Mouse (Mus musculus) layer of hippocampus, adult 18-20 months (tissue): ENCODE data around the gene Inppl1. TPM values are rescaled to one million over a fixed set of nuclear protein-coding genes. Genes with fewer than 3 reads are reported as not detected.
A peak's percentile ranks its signal among the peaks of the same experiment; 100 is the strongest.

ENCODE experiments used
- DNase-seq, 2 experiments: peaks; one replicate each; pipeline ENCODE4 v3.0.0; 2022; ENCODE audit warnings: low spot score in 2 of 2
- long read RNA-seq: library from polyadenylated mRNA; stranded (forward); transcript quantifications from one replicate; pipeline ENCODE4 v2.0.0, GENCODE M21; 2021
- total RNA-seq, 2 experiments: library from RNA; stranded (reverse); gene quantifications; 2 replicates each; pipeline ENCODE4 v1.2.3; 2021

Inppl1 gene
- 10 to 100 TPM; 23.0 to 31.1 TPM for total RNA-seq
- long read RNA-seq, full-length matches to known transcripts: 8 of 20 reads
- long read RNA-seq, partial matches to known transcripts: 8 of 20 reads
- long read RNA-seq, other reads (novel, unspliced or antisense): 4 of 20 reads

DNA sequence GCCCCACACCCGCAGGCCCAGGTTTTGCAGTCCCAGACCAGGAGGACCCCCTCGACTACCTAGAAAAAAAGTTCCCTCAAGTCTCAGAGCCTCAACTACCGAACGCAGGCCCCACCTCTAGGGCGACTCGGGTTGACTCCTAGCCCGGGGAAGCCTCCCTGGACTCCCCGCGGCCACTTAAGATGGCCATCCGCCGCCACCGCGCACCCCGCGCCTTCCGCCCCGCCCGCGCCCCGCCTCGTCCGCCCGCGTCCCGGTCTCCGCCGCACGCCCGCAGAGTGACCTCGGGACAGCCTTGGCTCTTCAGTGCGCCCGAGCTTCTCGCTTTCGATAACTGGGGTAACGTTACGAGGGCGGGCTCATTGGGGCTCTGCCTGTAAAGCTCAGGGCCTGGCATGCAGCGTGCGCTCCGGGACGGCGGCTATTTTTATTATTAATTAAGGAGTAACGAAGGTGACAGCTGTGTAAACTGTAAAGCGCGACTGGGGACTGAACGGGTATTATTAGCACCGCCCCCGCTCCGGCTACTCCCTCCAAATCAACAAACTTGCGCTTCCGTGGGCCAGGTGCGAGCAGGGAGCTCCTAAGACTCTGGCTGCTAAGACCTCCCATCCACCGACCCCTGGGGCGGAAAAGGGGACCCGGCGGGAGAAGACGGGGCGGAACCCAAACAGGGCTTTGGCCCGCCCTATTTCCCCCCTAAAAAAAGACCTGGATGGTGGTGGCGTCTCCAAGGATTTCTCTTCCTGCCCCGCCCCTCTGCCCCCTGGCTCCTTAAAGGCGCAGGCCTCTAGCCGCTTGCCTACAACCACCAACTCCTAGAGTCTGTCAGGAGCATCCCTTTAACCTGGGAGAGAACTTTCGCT is at the start of gene Inppl1:
TSS of gene Inppl1 (minus strand) at position 624 of the 866 bp plus-strand sequence.
- peak; percentile 35 to 71 for DNase-seq

DNA sequence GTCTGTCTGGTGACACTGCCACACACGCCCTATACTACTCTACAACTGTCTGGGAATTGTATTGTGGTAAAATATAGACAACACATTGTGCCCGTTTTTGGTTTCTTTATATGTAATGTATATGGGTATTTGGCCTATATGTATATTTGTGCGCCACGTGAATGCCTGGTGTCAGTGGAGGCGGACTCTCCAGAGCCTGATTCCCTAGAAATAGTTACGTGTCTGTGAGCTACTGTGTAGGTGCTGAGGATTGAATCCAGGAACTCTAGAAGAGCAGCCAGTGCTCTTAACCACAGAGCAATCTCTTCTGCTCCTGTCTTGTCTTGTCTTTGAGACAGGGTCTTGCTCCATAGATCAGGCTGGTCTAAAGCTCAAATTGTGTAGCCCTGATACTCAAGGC is 48.2 kb upstream of the Inppl1 start:
- no peak for DNase-seq

DNA sequence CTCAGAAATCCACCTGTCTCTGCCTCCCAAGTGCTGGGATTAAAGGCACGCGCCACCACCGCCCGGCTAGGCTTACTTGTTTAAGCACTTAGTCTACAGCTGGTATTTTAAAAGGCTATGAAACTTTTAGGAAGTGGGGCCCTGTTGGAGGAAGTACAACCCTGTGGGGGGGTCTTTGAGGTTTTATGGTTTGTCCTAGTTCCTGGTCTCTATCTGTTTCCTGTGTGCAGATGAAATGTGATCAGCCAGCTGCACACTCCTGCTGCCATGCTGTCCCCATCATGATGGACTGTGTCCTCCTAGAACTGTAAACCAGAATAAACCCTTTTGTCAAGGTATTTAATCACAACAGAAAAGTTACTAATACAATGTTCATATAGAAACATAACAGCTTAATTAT is 46.1 kb upstream of the Inppl1 start:
- no peak for DNase-seq

DNA sequence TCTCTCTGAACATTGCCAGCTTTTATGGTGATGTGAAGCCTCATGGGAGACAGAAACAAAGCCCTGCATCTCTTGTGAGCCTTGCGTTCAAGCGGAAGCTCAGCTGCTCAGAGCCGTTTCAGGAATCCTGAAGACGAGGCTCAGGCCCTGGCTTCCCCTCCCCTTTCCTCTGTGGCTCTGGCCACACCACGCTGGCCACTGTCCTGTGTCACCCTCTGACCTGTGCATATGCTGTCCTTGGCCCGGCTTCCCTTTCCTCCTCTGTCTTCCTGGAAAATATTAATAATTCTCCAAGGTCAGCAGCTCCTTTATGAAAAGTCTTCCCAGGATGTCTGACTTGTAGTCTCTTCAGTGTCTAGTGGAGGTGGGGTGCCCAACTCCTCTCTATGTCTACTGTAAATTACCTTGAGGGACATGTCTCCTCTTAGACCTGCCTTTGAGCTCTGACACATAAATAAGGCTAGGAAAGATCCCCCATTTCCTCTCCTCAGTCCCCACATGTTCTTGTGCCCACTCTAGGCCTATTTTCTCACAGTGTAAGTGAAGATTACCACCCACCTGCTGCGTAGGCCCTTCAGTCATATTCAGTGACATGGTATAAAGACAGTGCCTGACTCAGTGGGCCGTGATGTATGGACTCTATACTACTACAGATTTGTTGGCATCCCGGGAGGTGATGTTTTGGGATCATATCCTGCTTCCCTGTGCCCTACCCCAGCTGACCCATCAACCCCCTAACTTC is 44.6 kb upstream of the Inppl1 start:
- DNase-seq: no peak

DNA sequence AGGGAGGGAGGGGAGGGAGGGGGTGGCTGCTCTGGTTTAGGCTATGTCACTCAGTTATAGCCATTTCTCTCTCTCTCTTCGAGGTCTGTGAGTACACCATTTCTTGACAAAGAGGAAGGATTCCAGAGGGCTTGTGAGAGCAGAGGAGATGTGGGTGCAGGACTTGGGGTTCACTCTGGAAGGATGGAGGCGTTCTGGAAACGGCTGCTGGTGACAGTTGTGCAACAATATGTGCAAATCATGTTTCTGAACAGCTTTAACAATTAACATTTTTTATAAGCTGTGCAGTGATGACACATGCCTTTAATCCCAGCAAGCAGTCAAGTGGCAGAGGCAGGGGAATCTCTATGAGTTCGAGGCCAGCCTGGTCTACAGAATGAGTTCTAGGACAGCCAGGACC is 42.8 kb upstream of the Inppl1 start:
- DNase-seq: peak; percentile 36 to 84

DNA sequence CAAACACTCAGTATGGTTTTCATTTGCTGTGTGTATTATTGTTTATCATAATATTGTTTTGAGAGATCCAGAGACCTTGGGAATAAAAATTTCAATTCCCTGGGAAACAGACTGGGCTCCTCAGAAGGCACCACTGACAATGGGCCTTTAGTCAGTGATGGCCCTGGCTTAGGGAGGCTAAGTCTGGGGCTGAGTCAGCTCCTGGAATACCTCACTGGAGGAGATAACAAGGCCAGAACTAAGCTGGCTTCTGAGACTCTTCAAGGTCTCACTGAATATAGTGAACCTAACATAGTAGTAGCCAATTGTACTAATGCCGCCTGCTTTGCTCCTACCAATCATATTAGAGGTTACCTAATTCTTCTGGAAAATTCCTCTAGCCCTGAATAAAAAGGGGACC is 37.9 kb upstream of the Inppl1 start:
- DNase-seq: no peak

DNA sequence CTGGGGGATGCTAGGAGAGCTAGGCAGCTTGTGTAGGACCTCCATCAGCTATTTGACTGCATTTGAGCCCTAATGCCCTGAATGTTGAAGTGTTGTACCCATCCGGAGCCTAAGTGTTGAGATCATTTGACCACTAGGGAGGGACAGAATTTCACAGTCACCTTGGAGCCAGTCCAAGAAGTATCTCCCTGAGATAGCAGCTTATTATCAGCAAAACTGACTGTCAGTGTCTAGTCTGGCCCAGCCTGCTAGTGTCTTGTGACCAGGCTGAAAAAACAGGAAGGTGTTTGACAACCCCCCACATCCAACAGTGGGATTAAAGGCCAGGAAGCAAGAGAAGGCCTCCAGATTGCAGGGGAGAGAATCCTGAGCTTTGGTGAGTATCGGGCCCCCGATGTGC is 33.3 kb upstream of the Inppl1 start:
- no peak for DNase-seq

DNA sequence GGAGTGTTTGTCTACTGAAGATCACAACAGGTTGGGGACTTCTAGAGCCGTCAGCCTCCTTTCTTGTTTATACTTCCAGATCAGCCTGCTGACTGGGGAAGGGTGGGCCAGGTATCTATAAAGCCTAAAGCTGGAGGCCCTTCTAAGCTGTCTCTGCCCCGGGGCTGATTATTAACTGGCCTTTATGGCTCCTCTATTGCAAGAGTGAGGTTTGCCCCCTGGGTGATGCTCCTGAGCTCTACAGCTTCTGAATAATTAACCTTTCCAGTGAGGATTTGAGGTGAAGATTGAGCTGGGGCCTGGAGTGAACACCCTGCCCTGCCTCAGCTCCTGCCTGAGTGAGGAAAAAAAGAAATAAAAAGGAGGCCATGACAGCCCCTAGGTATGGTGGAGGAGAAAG is 32.6 kb upstream of the Inppl1 start, which contains the start of gene Folr1:
TSS of gene Folr1 (minus strand) at position 160 of the 400 bp plus-strand sequence.
- DNase-seq: no peak

DNA sequence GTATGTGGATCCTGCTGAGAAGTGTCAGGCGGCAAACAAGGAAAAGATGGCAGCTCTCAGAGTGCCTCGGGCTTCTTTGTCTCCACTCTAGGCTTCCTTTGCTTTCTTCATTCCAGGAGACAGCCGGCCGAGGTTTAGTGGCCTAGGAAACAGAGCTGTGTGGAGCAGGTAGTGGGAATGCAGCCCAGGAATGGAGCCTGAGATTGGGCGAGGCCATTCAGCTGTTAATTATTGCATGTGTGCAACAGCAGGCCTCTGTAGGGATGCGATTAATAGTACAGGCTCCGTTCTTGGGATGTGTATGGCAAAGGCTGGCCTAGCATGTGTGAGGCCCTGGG is 31.1 kb upstream of the Inppl1 start:
- DNase-seq: no peak

DNA sequence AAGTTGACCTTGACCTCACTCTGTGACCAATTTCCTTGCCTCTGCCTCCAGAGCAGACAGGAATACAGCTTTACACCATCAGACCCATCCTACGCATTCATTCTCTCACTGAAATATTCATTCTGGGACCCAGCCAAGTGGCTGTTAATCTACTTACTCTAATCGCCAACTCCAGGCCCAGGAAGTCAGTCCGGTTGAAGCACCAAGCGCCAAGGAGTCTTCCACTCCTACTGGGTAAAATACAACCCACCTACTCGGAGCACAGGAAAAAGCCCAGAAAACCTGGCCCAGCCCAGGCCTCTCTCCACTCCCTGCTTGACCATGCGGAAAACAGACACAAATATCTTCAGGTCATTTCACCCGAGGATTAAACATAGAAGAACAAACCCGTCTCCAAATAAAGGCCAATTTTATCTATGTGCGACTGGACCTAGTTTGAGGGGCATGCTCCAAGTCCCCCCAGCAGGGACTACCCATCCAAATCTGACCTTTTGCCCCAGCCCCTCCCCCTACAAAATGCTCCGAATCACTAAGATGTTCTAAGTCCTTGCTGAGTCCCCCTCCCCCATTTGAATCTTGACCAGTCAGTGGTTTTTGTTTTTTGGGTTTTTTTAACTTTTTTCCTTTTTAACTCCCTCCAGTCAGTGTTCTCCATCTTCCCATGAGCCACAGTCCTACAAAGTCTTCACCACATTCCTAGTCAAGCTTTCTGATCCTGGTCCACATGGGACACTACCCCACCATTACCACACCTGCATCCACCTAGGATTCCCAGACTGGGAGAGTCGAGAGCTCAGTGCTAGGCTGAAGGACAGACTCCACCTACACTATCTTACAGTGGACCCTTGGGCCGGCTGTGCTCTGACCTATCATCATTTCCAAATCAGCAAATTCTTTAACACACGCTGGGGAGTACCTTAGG is 30.5 kb upstream of the Inppl1 start:
- DNase-seq: no peak

DNA sequence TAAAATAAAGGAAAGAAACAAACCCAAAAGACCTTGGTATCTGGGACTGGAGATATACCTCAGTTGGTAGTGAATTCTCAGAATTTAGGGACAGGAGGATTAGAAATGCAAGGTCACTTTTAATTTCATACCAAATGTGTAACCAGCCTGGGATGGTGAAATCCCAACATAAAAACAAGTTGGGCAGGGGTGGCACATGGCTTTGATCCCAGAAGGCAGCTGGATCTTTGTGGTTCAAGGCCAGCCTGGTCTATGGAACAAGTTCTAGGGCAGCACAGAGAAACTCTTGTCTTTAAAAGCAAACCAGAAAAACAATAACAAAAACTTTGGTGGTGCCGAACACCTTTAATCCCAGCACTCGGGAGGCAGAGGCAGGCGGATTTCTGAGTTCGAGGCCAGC is 29.5 kb upstream of the Inppl1 start:
- DNase-seq: no peak

DNA sequence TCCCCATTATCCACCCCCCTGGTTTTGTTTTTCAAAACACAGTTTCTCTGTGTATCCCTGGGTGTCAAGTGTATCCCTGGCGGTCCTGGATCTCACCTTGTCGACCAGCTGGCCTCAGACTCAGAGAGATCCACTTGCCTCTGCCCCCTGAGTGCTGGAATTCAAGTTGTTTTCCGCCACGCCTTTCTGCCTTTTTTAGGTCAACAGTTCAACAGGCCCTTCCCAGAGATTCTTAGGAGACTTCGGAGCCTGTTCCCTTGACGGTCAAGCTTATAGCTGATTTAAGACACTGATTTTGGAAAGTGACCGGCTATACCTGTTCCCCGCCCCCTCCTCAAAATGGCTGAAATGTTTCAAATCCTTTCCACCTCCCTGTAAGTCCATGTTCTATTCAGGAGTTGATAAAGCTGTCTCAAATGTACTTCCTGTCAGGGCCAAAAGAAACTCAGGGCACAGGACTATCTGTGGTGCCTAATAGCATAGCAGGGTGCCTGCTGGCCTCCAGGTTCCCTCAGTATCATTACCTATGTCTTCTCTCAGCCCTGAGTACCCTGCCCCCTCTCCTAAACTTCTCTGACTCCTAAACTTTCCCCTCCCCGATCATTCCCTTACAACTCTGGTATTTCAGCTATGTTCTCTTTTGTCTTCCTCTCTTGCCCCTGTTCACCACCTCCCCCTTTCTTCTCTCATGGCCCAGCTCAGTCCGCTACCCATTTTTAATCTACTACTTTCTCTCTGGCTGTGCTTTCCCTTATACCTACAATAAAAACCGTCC is 28.6 kb upstream of the Inppl1 start:
- no peak for DNase-seq

DNA sequence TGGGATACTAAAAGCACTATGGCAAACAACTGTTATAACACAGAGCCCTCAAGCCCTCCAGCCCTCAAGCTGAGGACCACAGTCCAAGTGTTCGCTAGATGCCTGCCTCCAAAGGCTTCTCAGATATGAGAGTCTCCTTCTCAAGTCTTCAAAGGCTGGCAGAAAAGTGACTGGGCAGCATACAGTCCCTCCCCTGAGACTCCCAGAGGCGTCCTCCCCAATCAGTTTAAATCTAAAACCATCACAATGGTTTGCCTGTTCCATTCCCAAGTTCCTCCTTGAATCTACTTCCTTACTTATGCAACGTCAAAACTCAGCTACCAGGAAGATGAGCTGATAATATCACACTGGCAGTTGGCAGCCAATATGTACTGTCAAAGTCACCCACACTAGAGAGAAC is 25.4 kb upstream of the Inppl1 start, which contains the start of gene Anapc15:
TSS of gene Anapc15 (plus strand) at position 301 of the 400 bp plus-strand sequence.
- DNase-seq: no peak

DNA sequence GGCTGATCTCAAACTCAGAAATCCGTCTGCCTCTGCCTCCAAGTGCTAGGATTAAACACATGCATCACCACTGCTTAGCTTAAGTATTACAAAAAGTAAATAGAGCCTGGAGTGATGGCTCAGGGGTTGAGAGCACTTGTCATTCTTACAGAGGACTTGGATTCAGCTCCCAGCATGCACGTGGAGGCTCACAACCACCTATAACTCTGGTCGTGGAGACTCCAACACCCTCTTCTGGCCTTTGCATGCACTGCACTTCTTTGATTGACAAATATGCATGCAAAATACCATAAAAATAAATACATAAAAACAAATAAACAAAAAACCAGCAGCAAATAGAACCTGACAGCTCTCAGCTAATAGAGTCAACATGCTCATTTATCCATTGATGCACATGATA is 24.3 kb upstream of the Inppl1 start:
- DNase-seq: no peak

DNA sequence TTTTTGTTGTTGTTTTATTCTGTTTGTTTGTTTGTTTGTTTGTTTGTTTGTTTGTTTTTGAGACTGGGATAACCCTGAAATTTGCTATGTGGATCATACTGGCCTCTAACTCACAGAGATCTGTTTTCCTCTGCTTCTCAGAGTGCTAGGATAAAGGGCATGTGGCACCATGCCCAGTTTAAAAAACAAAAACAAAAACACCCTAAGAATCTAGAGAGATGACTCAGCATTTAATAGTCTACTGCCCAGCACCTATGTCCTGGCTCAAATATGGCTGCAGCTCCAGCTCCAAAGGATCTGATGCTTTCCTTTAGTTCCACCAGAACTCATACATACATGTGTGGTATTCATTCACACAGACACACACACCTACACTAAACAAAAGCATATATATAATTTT is 22.9 kb upstream of the Inppl1 start:
- no peak for DNase-seq

DNA sequence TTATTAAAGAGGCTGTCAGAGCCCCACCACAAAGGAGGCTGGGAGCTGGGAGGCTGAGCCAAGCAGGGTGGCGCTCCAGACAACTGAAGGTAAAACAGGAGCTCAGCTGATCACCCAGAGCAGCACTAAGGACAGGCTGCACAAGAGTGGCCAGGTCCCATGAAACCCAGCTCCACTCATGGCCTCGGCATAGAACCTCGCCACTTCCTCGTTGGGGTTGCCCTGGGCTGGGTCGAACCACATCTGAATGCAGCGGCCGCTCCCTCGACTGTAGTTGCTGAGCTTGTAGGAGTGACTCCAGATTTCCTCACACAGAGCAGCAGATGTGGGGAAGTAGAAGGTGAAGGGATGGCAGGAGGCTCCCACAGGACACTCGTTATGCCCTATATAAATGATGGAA is 20.3 kb upstream of the Inppl1 start:
- no peak for DNase-seq

DNA sequence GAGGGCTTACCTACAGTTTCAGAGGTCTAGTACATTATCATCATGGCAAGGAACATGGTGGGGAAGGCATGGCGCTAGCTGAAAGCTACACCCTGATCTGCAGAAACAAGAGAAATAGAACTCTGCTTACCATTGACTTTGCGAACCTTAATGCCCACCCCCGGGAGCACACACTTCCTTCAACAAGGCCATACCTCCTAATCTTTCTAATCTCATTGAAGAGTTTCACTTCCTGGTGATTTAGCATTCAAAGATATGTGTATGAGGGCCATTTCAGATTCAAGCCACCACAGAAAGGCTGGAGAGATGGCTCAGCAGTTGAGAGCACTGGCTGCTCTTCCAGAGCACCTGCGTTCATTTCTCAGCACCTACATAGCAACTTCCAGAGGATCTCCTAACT is 19.1 kb upstream of the Inppl1 start, which contains the start of gene Folr2:
TSS of gene Folr2 (minus strand) at position 101 of the 400 bp plus-strand sequence.
- DNase-seq: no peak

DNA sequence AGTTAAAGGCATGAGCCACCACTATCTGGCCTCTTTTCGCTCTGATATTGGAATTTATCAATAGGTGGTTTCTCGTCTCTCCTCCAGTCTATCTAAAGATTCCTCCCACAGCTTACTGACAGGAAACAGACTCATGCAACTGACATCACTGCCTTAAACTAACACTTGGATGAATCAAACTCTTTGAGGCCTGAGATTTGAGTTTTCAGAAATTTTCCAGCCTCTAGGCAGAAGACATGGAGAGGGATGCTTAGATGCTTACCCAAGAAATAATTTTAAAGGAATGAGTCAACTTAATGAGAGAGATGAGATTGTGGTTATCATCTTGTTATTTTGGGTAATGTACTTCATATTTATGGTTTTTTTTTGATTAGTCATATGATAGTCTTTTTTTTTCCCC is 15.8 kb upstream of the Inppl1 start:
- no peak for DNase-seq

DNA sequence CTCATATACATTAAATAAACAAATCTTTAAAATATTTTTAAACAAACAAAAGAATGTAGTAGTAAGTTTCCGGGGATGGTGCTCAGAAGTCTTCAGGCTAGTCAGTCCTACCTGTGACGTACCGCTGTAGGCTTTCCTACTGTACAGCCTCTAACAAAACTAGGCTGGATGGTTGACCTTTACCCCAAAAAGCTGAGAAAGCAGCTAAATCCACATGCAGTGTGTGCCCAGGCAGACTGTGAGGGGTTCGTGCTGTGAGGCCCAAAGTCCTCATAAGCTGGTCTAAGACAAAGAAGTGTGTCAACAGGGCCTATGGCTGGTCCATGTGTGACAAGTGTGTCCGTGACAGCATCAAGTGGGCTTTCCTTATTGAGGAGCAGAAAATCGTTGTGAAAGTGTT is 14.8 kb upstream of the Inppl1 start:
- no peak for DNase-seq

DNA sequence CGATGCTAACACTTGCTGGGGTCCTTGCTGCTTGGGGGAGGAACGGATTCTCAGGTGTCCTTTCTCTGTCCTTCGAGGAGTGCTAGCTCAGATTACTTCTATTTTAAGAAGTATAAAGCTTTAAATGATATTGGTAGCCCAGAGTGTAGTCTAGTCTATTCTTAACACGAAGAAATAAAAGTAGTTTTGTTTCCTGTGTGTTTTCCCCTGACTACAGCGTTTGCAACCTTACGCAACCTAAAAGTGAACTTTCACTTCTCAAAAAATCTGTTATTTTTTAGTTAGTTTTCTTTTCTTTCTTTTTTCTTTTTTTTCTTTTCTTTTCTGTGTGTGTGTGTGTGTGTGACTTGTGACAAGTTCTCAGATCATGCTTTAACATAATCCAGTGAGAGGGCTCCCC is 13.7 kb upstream of the Inppl1 start:
- no peak for DNase-seq
